ENCODE assay signal across 8 mouse cellular contexts in the genomic region with DNA sequence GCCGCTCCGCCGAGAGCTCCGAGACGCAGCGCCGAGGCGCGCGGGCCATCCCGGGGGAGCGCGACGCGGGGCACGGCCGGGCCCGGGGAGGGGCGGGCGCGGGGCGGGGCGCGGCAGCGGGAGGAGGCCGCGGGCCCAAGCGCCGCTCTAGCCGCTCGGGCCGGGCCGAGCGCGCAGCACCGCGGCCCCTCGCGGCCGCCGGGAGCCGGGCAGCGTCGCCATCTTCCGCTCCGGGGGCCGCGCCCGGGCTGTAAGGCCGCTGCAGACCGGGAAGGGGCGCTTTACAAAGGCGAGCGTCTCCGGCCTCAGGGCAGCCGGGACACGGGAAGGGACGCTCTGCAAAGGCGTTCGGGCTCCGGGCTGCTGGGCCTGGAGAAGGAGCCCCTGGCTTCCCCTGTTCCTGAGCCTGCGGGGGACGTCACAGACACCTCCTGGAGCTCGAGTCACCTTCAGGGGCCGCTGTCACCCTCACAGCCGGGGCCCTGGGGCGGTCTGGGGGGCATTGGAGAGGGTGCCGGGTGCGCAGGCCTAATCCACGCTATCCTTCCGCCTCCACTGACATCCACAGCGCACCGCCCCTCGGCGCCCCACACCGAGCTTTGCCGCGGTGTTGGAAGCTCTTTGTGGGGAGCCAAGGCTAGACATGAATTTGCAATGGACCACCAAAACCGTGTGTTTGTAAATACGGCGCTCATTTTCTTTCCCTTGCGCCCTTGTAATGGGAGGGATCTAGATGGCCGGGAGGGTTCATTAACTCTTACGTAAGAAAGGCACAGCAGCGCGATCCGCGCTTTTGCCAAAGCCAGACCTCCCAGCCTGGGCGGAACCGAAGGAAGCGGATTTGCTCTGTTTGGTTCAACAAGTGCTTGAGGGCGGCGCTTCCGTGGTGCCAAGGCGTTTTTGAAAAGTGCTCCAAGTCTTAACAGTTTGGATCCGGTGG. TPM values are rescaled to one million over a fixed set of nuclear protein-coding genes. Genes with fewer than 3 reads are reported as not detected.
DNase-seq lines count a peak whose midpoint lies in the region; ATAC-seq and TF ChIP-seq lines count a peak whose summit lies in the region.

A gene (minus strand): TSS at position 149 of the 940 bp plus-strand sequence.

- peak; percentile 57 for TF ChIP-seq CTCF in lung, postnatal 0 days (IDR thresholded peaks at IDR 0.05)

- peak; percentile 95 for DNase-seq in NIH3T3 (ENCODE audit: low read depth)
- peak; percentile 91 to 94 for DNase-seq in cerebellum, postnatal 10 days
- peak; percentile 80 to 85 for DNase-seq in frontal cortex, postnatal 10 days (ENCODE audit: low spot score in 2 of 2)
- peak; percentile 84 for DNase-seq in hindbrain, embryonic 11.5 days (ENCODE audit: low spot score)
- DNase-seq in layer of hippocampus, postnatal 10 days (ENCODE audit: low spot score in 2 of 2) = peak; percentile 77 to 84
- DNase-seq in lung, postnatal 0 days (ENCODE audit: low spot score) = peak; percentile 99
- DNase-seq in ovary, postnatal 10 days (ENCODE audit: low spot score) = peak; percentile 72
- DNase-seq in thymus, postnatal 0 days (ENCODE audit: low spot score) = peak; percentile 51

- no peaks in the 10 kb centered on the region for H3K36me3 ChIP-seq in hindbrain, embryonic 11.5 days (ENCODE audit: control insufficient read depth, insufficient read depth, low read length)
- H3K36me3 ChIP-seq in lung, postnatal 0 days (ENCODE audit: insufficient read depth, low read length) = no peaks in the 10 kb centered on the region

- WGBS in hindbrain, embryonic 11.5 days = under 1% methylated on average over 67 of the region's 96 CpGs
- WGBS in lung, postnatal 0 days = 2% methylated on average over 46 of the region's 96 CpGs

- H3K4me3 ChIP-seq in hindbrain, embryonic 11.5 days (ENCODE audit: low read depth, low read length) = peak within 1 kb of the TSS; percentile 59
- H3K4me3 ChIP-seq in lung, postnatal 0 days (ENCODE audit: low read depth, low read length) = peak within 1 kb of the TSS; percentile 84

- no peaks in the 10 kb centered on the region; the same call in 1 of the 2 replicates for H3K4me1 ChIP-seq in hindbrain, embryonic 11.5 days (replicated peaks; ENCODE audit: control insufficient read depth, insufficient read depth, low read length)
- peaks cover 21% of the 10 kb centered on the region for H3K4me1 ChIP-seq in lung, postnatal 0 days (ENCODE audit: insufficient read depth, low read depth, low read length)

- TF ChIP-seq EP300 in lung, postnatal 0 days (IDR thresholded peaks at IDR 0.05) = peak; percentile 76

- H3K27me3 ChIP-seq in hindbrain, embryonic 11.5 days (ENCODE audit: control insufficient read depth, insufficient read depth, low read length) = no peaks in the 10 kb centered on the region
- H3K27me3 ChIP-seq in lung, postnatal 0 days (replicated peaks; ENCODE audit: insufficient read depth, low read length) = no peaks in the 10 kb centered on the region

- peak within 1 kb of the TSS; percentile 91 for H3K9ac ChIP-seq in hindbrain, embryonic 11.5 days (ENCODE audit: low read depth, low read length)
- peak within 1 kb of the TSS; percentile 91 for H3K9ac ChIP-seq in lung, postnatal 0 days (replicated peaks; ENCODE audit: low read depth)

- peak; percentile 81 for ATAC-seq in hindbrain, embryonic 11.5 days (ENCODE audit: low FRiP score)
- peak; percentile 90 for ATAC-seq in lung, postnatal 0 days

- H3K27ac ChIP-seq in hindbrain, embryonic 11.5 days (ENCODE audit: low read depth, low read length) = peak within 1 kb of the TSS; percentile 98
- peak within 1 kb of the TSS; percentile 99 for H3K27ac ChIP-seq in lung, postnatal 0 days (ENCODE audit: low read length)

- no peaks in the 10 kb centered on the region for H3K9me3 ChIP-seq in hindbrain, embryonic 11.5 days (ENCODE audit: control insufficient read depth, low read length)
- no peaks in the 10 kb centered on the region for H3K9me3 ChIP-seq in lung, postnatal 0 days (ENCODE audit: low read length)

- peak within 1 kb of the TSS; percentile 83 for H3K4me2 ChIP-seq in hindbrain, embryonic 11.5 days (replicated peaks; ENCODE audit: low read depth, low read length)
- H3K4me2 ChIP-seq in lung, postnatal 0 days (replicated peaks; ENCODE audit: low read depth, low read length) = peak within 1 kb of the TSS; percentile 91

RNA-seq across cellular contexts. Expression of the gene that starts here (rescaled TPM):
- polyA plus RNA-seq in hindbrain, embryonic 11.5 days (2014; fragmentation: Nextera tagmentation; extraction: Ambion mirVana) = 14.5 and 17.4 TPM in 2 replicates
- 10 to 100 TPM; 29.7 to 30.8 TPM for total RNA-seq in layer of hippocampus, postnatal 10 days (2021)
- 30.5 TPM in 2 replicates for polyA plus RNA-seq in lung, postnatal 0 days (2015; fragmentation: Nextera tagmentation; extraction: Ambion mirVana)
- 5.5 and 6.3 TPM in 2 replicates for polyA plus RNA-seq in thymus, postnatal 0 days (2015; fragmentation: Nextera tagmentation; extraction: Ambion mirVana)

Comparison
In these comparisons a context has a peak if more than half of its experiments do, and no peak if none do; other contexts are left out.
1. Peak in every context shown above with its lines: DNase-seq, ATAC-seq, H3K4me3 ChIP-seq and H3K27ac ChIP-seq.